Mouse (Mus musculus) MEL (cell line): ENCODE measurements at regions not wholly inside any gene's neighbourhood (a gene's known extent, or its start where the extent isn't known, plus 50 kb on each side); places are given as distances from the start of the nearest gene placed in this dataset.

ENCODE experiments used
- DNase-seq: peaks from one replicate; pipeline ENCODE4 v3.0.0; 2011; ENCODE audit warnings: low read depth, low spot score
- H3K27ac ChIP-seq: 2 replicates; pipeline ENCODE4 v1.5.1; 2012; ENCODE audit warnings: low read depth, mild to moderate bottlenecking, control low read depth, low read length, moderate library complexity; ENCODE audit not compliant: control insufficient read depth
- H3K27me3 ChIP-seq, 2 experiments: fragments of 150-350 bp in 1 of 2; sonication (generic) in 1 of 2; 2 replicates each; pipeline ENCODE4 v1.6.1; 2012; ENCODE audit warnings: low read length in 2 of 2, mild to moderate bottlenecking in 2 of 2, improper control_type of control experiment in 1 of 2, moderate library complexity in 1 of 2; ENCODE audit not compliant: insufficient read depth in 2 of 2, control insufficient read depth in 1 of 2
- H3K36me3 ChIP-seq, 2 experiments: 2 replicates each; pipeline ENCODE4 v1.6.1; 2012 to 2014; ENCODE audit warnings: low read length in 2 of 2, improper control_type of control experiment in 1 of 2, inconsistent platforms in 1 of 2, mild to moderate bottlenecking in 1 of 2; ENCODE audit not compliant: insufficient read depth in 2 of 2, control insufficient read depth in 1 of 2
- H3K4me1 ChIP-seq, 2 experiments: fragments of 150-350 bp in 1 of 2; sonication (generic) in 1 of 2; 2 replicates each; pipeline ENCODE4 v1.6.1; 2012; ENCODE audit warnings: low read length in 2 of 2, improper control_type of control experiment in 1 of 2, mild to moderate bottlenecking in 1 of 2; ENCODE audit not compliant: insufficient read depth in 2 of 2, control insufficient read depth in 1 of 2
- H3K4me3 ChIP-seq, 2 experiments: fragments of 150-350 bp in 1 of 2; sonication (generic) in 1 of 2; 2 replicates each; pipeline ENCODE4 v1.5.1; 2012; ENCODE audit warnings: low read depth in 2 of 2, low read length in 2 of 2, mild to moderate bottlenecking in 2 of 2, moderate library complexity in 2 of 2, control low read depth in 1 of 2, improper control_type of control experiment in 1 of 2; ENCODE audit not compliant: control insufficient read depth in 1 of 2, insufficient read depth in 1 of 2
- H3K79me2 ChIP-seq: 2 replicates; pipeline ENCODE4 v1.6.1; 2012; ENCODE audit warnings: mild to moderate bottlenecking, low read length, moderate library complexity; ENCODE audit not compliant: control insufficient read depth, poor library complexity, insufficient read depth
- H3K9ac ChIP-seq: 2 replicates; pipeline ENCODE4 v1.6.1; 2012; ENCODE audit warnings: low read depth, mild to moderate bottlenecking, control low read depth, low read length, moderate library complexity; ENCODE audit not compliant: control insufficient read depth, poor library complexity, severe bottlenecking
- H3K9me3 ChIP-seq: fragments of 150-350 bp; sonication (generic); replicated peaks from 2 replicates; pipeline ENCODE4 v1.6.1; 2012; ENCODE audit warnings: mild to moderate bottlenecking, low read length, improper control_type of control experiment, moderate library complexity; ENCODE audit not compliant: insufficient read depth
- ELF1 ChIP-seq: IDR thresholded peaks from 2 replicates; pipeline ENCODE4 v1.6.1; 2014; ENCODE audit warnings: low read depth, mild to moderate bottlenecking, inconsistent platforms, low read length, improper control_type of control experiment, moderate library complexity
- ETS1 ChIP-seq: IDR thresholded peaks from 2 replicates; pipeline ENCODE4 v1.6.1; 2012; ENCODE audit warnings: low read depth, mild to moderate bottlenecking, inconsistent platforms, low read length, improper control_type of control experiment, moderate library complexity
- KAT2A ChIP-seq: conservative IDR thresholded peaks from 2 replicates; pipeline ENCODE4 v1.6.1; 2012; ENCODE audit warnings: low read depth, low read length, improper control_type of control experiment, inconsistent platforms
- MAZ ChIP-seq: IDR thresholded peaks from 2 replicates; pipeline ENCODE4 v1.6.1; 2012; ENCODE audit warnings: low read depth, mild to moderate bottlenecking, inconsistent platforms, low read length, improper control_type of control experiment
- MEF2A ChIP-seq: IDR thresholded peaks from 2 replicates; pipeline ENCODE4 v1.6.1; 2014; ENCODE audit warnings: low read depth, mild to moderate bottlenecking, inconsistent platforms, low read length, improper control_type of control experiment; ENCODE audit not compliant: poor library complexity, insufficient replicate concordance, severe bottlenecking; ENCODE audit errors: extremely low read depth
- MXI1 ChIP-seq: IDR thresholded peaks from 2 replicates; pipeline ENCODE4 v1.6.1; 2011; ENCODE audit warnings: mild to moderate bottlenecking, low read depth, low read length, improper control_type of control experiment
- MYC ChIP-seq: IDR thresholded peaks from 2 replicates; pipeline ENCODE4 v1.6.1; 2011; ENCODE audit warnings: low read depth, mild to moderate bottlenecking, low read length, improper control_type of control experiment, moderate library complexity
- NELFE ChIP-seq: IDR thresholded peaks from 2 replicates; pipeline ENCODE4 v1.6.1; 2011; ENCODE audit warnings: low read depth, low read length, improper control_type of control experiment
- NRF1 ChIP-seq: IDR thresholded peaks from 2 replicates; pipeline ENCODE4 v1.6.1; 2014; ENCODE audit warnings: low read depth, mild to moderate bottlenecking, inconsistent platforms, low read length, improper control_type of control experiment, moderate library complexity; ENCODE audit not compliant: poor library complexity, insufficient read depth, severe bottlenecking
- POLR2AphosphoS2 ChIP-seq: IDR thresholded peaks from 2 replicates; pipeline ENCODE4 v1.6.1; 2011; ENCODE audit warnings: low read length, improper control_type of control experiment
- POLR2AphosphoS5 ChIP-seq: IDR thresholded peaks from 2 replicates; pipeline ENCODE4 v1.6.1; 2012; ENCODE audit warnings: low read depth, borderline replicate concordance, mild to moderate bottlenecking, inconsistent platforms, low read length, moderate library complexity, mixed read lengths
- RAD21 ChIP-seq: IDR thresholded peaks from 2 replicates; pipeline ENCODE4 v1.6.1; 2011; ENCODE audit warnings: mild to moderate bottlenecking, low read depth, low read length, improper control_type of control experiment
- RCOR1 ChIP-seq: IDR thresholded peaks from 2 replicates; pipeline ENCODE4 v1.6.1; 2012; ENCODE audit warnings: low read depth, mild to moderate bottlenecking, inconsistent platforms, low read length, improper control_type of control experiment
- SIN3A ChIP-seq: IDR thresholded peaks from 2 replicates; pipeline ENCODE4 v1.6.1; 2012; ENCODE audit warnings: low read length, improper control_type of control experiment, inconsistent platforms
- TBP ChIP-seq: IDR thresholded peaks from 2 replicates; pipeline ENCODE4 v1.8.0; 2011; ENCODE audit warnings: low read depth, low read length, improper control_type of control experiment
- TCF12 ChIP-seq: IDR thresholded peaks from 2 replicates; pipeline ENCODE4 v1.6.1; 2014; ENCODE audit warnings: low read depth, mild to moderate bottlenecking, inconsistent platforms, low read length, improper control_type of control experiment, moderate library complexity
- USF1 ChIP-seq: IDR thresholded peaks from 2 replicates; pipeline ENCODE4 v1.6.1; 2014; ENCODE audit warnings: low read depth, mild to moderate bottlenecking, inconsistent platforms, low read length, improper control_type of control experiment, moderate library complexity
- ZC3H11A ChIP-seq: IDR thresholded peaks from 2 replicates; pipeline ENCODE4 v1.6.1; 2012; ENCODE audit warnings: low read depth, mild to moderate bottlenecking, inconsistent platforms, low read length, improper control_type of control experiment
- ZMIZ1 ChIP-seq: IDR thresholded peaks from 2 replicates; pipeline ENCODE4 v1.6.1; 2012; ENCODE audit warnings: low read depth, mild to moderate bottlenecking, inconsistent platforms, low read length, improper control_type of control experiment, moderate library complexity
- ZNF384 ChIP-seq: IDR thresholded peaks from 2 replicates; pipeline ENCODE4 v1.6.1; 2012; ENCODE audit warnings: low read depth, mild to moderate bottlenecking, inconsistent platforms, low read length, improper control_type of control experiment

DNA sequence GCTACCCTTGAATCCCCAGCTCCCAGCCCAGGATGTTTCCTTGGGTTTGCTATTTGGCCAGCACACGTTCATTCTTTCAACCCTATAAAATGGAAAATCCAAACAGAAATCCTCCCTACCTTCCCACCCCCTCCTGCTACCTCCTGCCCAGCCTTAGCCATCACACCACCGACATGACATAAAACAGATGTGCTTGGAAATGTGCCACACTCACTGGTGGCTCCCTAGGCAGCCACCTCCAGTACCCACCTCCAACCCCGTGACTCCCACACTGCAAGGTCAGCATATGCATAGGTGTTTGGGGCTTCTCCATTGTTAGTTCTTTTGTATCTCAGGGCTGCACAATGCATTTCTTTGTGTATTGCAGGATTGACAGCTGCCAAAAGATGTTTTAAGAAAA lies 327.2 kb downstream of the Insig2 start (continued):
- no peak for TF ChIP-seq MEF2A

DNA sequence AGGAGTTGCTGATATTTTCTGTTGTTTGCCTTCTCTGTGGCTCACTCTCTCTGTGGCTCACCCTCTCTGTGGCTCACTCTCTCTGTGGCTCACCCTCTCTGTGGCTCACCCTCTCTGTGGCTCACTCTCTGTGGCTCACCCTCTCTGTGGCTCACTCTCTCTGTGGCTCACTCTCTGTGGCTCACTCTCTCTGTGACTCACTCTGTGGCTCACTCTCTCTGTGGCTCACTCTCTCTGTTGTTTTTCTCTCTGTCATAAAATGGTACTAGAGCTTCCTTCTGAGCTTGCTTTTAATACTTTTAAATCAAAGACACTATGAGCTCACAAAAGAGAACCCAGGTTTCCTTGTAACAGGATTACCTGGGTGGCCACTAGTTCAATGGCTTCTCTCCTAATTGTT lies 320.3 kb downstream of the Insig2 start:
- Histone ChIP-seq H3K27ac (no peak overlapping the region), H3K4me3 (no peak overlapping the region), H3K9ac (no peak overlapping the region), H3K27me3 (no peaks in the 10 kb centered on the region), H3K9me3 (no peaks in the 10 kb centered on the region), H3K79me2 (no peaks in the 10 kb centered on the region), H3K4me1 (no peaks in the 10 kb centered on the region), H3K36me3 (no peaks in the 10 kb centered on the region)
- no peak for DNase-seq
- TF ChIP-seq NELFE = no peak
- no peak for TF ChIP-seq RAD21
- TF ChIP-seq ELF1 = no peak
- TF ChIP-seq RCOR1 = no peak

- DNase-seq = no peak
- no peaks in the 10 kb centered on the region for H3K4me1 ChIP-seq
- H3K9ac ChIP-seq = no peak overlapping the region
- no peak overlapping the region for H3K4me3 ChIP-seq
- H3K79me2 ChIP-seq = no peaks in the 10 kb centered on the region
- no peaks in the 10 kb centered on the region for H3K36me3 ChIP-seq
- no peak for TF ChIP-seq ZNF384
- TF ChIP-seq, all 39 proteins: peak for 0
- Histone ChIP-seq H3K9me3 (no peaks in the 10 kb centered on the region), H3K27me3 (no peaks in the 10 kb centered on the region), H3K27ac (no peak overlapping the region)
Observed at GRCm38 (mm10) chr1:121013839-121014503, 318.4 kb downstream of the Insig2 start.

DNA sequence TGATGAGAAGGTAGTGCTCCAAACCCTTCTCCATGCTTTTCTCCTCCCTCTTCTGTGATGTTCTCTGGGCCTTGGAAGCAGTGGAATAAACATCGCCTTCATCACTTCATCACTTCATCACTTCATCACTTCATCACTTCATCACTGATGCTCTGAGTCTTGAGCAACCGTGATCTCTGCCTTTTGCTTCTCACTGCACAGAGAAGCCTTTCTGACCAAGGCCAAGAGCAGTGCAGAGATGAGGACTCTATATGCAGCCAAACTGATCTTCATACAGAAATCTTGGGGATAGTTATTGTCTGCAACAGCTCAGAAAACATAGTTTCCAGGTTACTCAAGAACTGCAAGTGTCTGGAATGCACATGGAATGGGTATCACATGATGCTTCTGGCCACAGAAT lies 303.0 kb downstream of the Insig2 start:
- H3K79me2 ChIP-seq = no peaks in the 10 kb centered on the region
- no peak for DNase-seq
- H3K27me3 ChIP-seq = no peaks in the 10 kb centered on the region
- H3K4me3 ChIP-seq = no peak overlapping the region
- no peak overlapping the region for H3K9ac ChIP-seq
- TF ChIP-seq RCOR1 = no peak
- no peak for TF ChIP-seq POLR2AphosphoS2
- TF ChIP-seq ETS1 = no peak
- TF ChIP-seq RAD21 = no peak
- no peak for TF ChIP-seq MAZ
- TF ChIP-seq TBP = no peak
- no peak for TF ChIP-seq MYC
- no peak for TF ChIP-seq MXI1
- no peak for TF ChIP-seq POLR2AphosphoS5
- TF ChIP-seq KAT2A = no peak
- no peak for TF ChIP-seq USF1
- no peak for TF ChIP-seq MEF2A
- no peak for TF ChIP-seq TCF12
- TF ChIP-seq ZC3H11A = no peak
- no peak for TF ChIP-seq ZNF384
- TF ChIP-seq SIN3A = no peak
- TF ChIP-seq NRF1 = no peak
- TF ChIP-seq ZMIZ1 = no peak
- TF ChIP-seq, all 39 proteins: peak for 0
- H3K9me3 ChIP-seq = no peaks in the 10 kb centered on the region
- H3K4me1 ChIP-seq = no peaks in the 10 kb centered on the region
- H3K36me3 ChIP-seq = no peaks in the 10 kb centered on the region
- H3K27ac ChIP-seq = no peak overlapping the region
